Mouse (Mus musculus) embryonic stem cell, embryonic (primary cell): ENCODE data around the gene Pid1.

Experiments used
- CTCF ChIA-PET, 4 experiments: fragments of 300-600 bp in 2 of 4; fragments of 350-600 bp in 2 of 4; sonication (Branson Sonifier 250); formaldehyde crosslinking; loops; one replicate each; lab custom pipeline; 2022; ENCODE audit warnings: inconsistent platforms in 2 of 4; lab: Charles Lee
- POLR2A ChIA-PET, 4 experiments: fragments of 300-600 bp in 2 of 4; fragments of 350-600 bp in 2 of 4; sonication (Branson Sonifier 250); formaldehyde crosslinking; loops; one replicate each; lab custom pipeline; 2022; ENCODE audit warnings: antibody characterized with exemption in 4 of 4, inconsistent platforms in 1 of 4; lab: Charles Lee

The Pid1 gene

DNA sequence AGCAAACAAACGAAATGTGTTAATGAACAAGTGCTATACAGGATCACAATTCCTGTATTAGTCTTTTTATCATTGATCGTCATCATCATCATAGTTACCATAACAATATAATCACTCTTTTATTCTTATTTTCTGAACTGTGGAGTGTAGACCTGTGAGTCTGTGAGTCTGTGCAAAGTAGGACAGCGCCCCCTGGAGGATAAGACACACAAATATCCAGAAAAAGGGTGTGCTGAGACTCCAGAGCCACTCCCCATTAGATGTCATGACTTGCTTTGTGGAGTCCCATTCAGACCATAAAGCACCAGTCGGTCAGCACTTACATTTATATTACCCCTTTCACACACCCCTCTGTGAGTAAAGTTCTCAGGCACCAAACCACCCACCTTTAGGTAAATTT lies 210.0 kb downstream of the Pid1 start:
- POLR2A ChIA-PET, result no interaction called here
- CTCF ChIA-PET, result interaction anchor here in 1 of 4 experiments (0.5 kb wide), 1 partner anchor 1544 kb away, joined by 3 read pairs; no protein-coding TSS in a partner anchor

DNA sequence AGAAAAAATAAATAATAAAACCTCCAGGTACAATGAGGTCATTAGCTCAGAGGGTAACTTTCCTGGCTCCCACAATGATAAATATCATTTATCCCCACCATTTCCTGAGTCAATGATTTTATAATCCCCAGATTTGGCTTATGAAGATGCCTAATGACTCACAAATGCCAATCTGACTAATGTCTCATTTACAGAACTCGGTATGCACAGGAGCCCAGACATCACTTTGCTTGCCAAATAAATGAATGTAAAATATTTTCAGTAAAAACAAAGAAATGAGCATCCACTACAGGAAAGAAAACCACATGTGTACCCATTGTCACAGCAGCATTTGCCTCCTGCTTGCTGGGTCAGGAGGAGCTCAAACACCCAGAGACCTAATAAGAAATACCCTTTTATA lies 222.4 kb downstream of the Pid1 start:
- CTCF ChIA-PET, result no interaction called here
- POLR2A ChIA-PET, result no interaction called here

DNA sequence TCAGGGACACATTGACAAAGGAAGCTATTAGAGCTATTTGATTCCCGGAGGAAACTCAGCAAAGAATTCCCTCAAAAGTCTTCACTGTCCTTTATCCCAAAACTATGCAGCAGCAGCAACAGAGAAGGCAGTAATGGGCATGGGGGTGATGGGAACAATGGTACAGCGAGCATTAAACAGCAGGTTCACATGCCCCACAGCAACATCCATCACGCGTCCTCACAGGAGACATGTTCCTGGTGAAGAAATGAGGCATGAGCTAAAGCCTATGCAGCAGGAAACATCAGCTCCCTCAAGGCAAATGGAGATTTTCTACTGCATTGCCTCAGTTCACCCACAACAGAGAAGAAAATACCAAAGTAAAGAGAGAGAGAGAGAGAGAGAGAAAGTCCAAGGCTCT lies 231.5 kb downstream of the Pid1 start:
- CTCF ChIA-PET, result interaction anchor here in 3 of 4 experiments (0.7 to 1.4 kb wide), 4 partner anchors 10 to 565 kb away, joined by 3 to 6 read pairs (median 3); no protein-coding TSS in a partner anchor
- POLR2A ChIA-PET, result interaction anchor here in 2 of 4 experiments (0.6 kb wide), 2 partner anchors 73 to 759 kb away, joined by 3 to 5 read pairs; no protein-coding TSS in a partner anchor

DNA sequence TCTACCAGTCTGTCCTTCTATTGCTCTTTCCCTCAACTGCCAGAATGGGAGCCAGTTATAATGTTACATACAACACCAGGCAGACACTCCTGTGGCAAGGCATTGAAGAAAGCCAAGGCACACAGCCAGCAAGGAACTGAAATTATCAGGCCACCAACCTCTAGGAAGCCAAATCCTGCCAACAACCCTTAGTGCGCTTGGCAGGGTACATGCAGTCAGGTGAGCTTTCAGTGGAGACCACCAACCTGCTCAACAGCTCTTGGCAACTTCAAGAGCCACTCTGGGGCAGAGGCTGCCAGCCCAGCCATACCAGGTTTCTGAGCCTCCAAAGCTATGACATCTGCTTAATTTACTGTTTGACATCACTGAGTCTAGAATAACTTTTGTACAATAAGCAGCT lies 232.2 kb downstream of the Pid1 start:
- POLR2A ChIA-PET, result interaction anchor here in 2 of 4 experiments (0.5 to 1.1 kb wide), 2 partner anchors 11 to 101 kb away, joined by 3 to 4 read pairs; no protein-coding TSS in a partner anchor
- CTCF ChIA-PET, result interaction anchor here (0.6 to 1.4 kb wide), 5 partner anchors 11 to 747 kb away, joined by 3 to 6 read pairs (median 4); no protein-coding TSS in a partner anchor

DNA sequence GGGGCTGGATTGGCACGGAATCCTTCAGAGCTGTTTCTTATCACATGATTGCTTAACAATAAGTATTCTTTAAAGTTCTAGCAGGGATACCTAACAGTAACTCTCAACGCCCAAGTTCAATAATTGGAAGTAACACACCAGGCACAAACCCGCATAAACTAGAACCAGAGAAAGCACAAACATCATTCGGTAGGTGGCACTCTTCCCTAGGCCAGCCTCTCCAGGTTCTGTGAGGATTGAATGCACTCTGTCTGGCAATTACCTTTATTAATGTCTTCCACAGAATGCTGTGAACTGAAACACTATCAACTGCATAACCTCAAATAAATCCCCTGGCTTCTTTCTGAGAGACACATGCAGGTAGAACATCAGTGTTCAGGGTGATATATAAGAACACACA lies 235.5 kb downstream of the Pid1 start:
- ChIA-PET CTCF (interaction anchor here in 2 of 4 experiments (0.6 to 1.4 kb wide), 2 partner anchors 341 to 1263 kb away, joined by 4 to 6 read pairs; no protein-coding TSS in a partner anchor), POLR2A (interaction anchor here in 1 of 4 experiments (0.6 to 1.2 kb wide), 2 partner anchors 9 to 154 kb away, joined by 3 to 4 read pairs; no protein-coding TSS in a partner anchor)

DNA sequence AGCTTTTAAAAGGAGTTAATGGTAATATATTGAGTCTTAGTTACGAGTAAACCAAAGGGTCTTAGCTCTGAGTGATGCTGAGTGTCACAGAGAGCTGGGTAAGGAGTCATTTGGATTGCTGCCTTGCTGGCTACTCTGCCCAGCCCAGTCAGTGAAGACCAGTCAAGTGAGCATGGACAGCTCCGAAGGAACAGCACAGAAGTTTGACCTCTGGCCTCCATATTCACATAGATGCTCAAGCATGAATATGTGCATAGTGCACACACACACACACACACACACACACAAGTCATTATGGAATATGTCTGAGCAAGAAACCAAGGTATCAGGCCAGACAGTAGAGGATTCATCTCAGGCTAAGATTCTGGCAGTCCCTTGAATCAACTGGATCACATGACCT lies 244.7 kb downstream of the Pid1 start:
- ChIA-PET POLR2A (interaction anchor here in 1 of 4 experiments (1.3 kb wide), 1 partner anchor 9 kb away, joined by 3 read pairs; no protein-coding TSS in a partner anchor), CTCF (interaction anchor here in 2 of 4 experiments (0.5 to 0.6 kb wide), 2 partner anchors 10 to 220 kb away, joined by 3 read pairs; no protein-coding TSS in a partner anchor)

DNA sequence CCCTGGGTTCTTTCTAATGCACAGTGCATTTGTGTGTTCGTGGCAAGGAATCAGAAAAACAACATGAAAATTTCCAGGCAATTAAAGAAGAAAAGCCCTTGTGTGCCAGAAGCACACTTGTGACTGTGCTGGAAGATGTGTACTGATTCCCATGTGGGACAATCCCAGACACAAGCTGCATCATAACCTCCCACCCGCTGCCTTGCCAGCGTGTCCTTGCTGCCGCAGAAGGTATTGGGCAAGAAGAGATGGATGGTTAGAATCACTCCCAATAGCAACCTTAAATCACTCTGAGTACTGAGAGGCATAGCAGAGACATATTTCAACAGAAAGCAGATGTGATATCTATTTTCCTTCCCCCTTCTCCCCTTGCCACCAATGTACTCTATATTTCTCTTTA lies 257.2 kb downstream of the Pid1 start:
- ChIA-PET CTCF (interaction anchor here in 1 of 4 experiments (0.5 kb wide), 1 partner anchor 803 kb away, joined by 3 read pairs; no protein-coding TSS in a partner anchor), POLR2A (no interaction called here)

DNA sequence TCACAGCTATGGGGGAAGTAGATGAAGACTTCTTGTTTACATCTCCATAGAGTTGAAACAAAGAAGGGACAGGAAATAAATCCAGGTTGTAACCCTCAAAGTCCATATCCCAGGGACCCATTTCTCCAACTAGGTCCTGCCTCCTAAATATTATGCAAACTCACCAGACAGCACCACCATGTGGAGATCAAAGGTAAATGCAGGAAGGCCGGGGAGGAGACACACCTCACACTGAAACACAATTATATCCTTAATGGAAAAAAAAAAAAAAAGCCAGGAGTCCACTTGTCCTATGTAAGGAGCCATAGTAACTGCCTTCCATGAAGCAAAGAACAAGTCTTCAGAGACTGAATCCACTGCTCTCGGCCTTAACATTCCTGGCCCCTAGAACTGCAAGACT lies 261.9 kb downstream of the Pid1 start:
- ChIA-PET CTCF (no interaction called here), POLR2A (no interaction called here)

DNA sequence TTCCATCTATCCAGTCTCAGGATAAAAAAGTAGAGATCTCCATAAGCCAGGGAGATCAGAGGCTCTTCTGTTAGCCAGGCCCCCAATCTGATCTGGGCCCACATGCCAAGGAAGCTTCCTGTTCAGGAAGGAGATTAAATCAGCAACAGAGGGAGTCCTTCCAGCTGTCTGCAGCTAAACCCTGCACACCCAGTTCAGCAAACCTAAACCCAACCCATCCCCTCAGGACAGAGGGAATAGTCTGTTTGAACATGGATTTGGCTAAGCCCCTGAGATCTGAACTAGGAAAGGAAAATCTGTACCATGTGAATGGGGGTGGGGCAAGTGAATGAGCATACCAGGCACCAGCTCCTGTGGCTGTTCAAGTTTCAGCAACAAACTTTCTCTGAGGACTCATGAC lies 266.6 kb downstream of the Pid1 start:
- ChIA-PET CTCF (no interaction called here), POLR2A (no interaction called here)

DNA sequence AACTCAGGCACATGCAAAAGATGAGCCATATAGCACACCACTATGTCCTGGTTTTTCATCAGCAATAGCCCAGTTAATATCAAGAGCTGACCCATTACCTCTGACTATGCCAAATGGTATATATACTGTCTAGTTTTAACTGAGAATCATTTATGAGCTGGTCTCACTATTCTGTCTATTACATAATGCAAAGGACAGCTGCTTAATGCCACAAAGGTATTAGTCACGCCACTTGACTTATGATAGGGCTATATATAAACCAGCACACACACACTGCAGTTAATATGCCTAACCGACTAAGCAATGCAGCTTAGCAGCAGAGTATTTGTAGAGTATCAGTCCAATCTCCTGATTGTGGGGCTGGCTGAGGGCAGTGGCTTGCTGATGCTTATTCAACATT lies 270.7 kb downstream of the Pid1 start:
- POLR2A ChIA-PET, result no interaction called here
- CTCF ChIA-PET, result no interaction called here

DNA sequence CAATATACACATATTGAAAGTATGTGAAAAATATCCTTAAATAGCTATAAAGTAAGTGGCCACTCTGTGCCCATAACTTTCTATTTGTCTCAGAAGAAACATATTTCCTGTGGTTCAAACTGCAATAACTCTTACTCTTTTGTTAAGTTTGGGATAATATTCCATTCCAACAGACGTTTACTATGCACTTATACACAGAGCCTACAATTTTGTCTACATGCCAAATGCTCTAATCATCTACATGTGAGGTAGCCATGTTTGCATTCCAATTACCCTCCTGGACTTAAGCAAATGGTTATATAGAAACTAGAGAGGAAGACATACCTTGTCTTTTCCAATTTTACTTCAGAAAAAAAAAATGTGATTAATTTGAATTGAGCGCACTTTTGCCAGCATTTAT lies 274.3 kb downstream of the Pid1 start:
- ChIA-PET POLR2A (no interaction called here), CTCF (no interaction called here)

DNA sequence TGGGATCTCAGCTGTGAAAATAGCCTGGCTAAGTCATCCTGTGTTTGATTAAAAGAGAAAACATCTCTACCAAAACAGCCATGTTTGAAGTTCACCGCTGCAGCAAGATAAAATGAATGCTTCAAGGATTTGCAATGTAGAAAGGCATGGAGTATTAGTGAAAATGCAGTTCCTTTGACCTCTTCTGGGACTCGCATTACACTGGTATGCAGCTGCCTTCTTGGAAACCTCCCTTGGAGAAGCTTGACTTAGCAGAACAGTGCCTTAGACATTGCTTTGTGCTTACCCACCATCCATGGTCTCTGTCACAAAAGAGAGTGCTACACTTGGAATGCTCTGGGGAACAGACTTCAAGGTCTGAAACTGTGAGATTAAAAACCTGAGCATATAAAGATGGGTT lies 276.0 kb downstream of the Pid1 start:
- ChIA-PET POLR2A (no interaction called here), CTCF (no interaction called here)

DNA sequence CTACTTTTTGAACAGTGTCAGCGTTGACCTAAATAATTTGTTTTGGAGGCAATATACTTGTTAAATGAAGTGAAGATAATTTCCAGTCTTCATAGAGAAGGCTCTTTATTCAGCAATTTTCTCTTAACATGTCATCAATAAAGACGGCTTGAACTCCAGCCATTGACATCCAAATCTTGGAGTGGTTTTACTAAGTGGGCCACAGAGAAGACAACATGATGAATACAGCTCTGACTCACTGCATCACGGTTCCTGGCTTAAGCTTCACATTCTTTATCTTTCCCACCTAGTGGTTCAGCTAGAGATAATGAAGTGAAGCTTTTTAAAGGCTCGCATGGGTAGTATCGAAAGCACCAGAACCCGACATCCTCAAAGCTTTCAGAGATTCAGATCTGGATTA lies 276.7 kb downstream of the Pid1 start:
- CTCF ChIA-PET, result no interaction called here
- POLR2A ChIA-PET, result no interaction called here

DNA sequence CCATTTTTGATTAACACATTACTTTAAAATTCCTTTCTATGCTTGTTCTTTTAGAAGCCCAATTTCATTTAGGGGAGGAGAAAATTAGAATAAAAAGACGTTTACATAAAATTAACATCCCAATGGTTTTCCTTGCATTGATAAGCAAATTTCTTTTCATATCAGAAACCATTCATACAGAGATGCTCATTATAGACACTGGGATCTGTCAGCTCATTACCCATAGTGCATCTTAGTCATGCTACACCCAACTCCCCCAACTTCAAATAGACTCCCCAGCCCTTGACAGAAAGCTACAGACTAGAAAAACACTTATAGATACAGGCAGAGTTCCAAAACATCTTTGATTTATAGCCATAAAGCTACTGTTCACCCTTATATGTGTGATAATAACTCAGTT lies 277.5 kb downstream of the Pid1 start:
- POLR2A ChIA-PET, result interaction anchor here in 1 of 4 experiments (0.6 kb wide), 1 partner anchor 119 kb away, joined by 5 read pairs; no protein-coding TSS in a partner anchor
- CTCF ChIA-PET, result no interaction called here

DNA sequence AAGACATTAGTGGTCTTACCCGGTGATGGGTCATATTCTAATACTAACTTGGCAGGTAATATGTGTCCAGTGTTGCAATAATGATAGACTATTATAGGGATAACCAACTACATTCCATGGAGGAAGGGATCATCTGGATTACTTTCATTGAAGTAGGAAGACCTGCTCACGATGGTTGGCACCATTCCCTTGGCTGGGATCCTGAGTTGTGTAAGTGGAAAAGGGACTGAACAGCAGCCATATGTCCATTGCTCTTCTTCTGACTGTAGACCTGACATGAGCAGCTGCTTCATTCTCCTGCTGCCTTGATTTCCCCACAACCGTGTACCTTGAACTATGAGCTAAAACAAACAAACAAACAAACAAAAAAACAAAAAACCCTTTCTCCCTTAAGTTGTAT lies 278.6 kb downstream of the Pid1 start:
- POLR2A ChIA-PET, result no interaction called here

DNA sequence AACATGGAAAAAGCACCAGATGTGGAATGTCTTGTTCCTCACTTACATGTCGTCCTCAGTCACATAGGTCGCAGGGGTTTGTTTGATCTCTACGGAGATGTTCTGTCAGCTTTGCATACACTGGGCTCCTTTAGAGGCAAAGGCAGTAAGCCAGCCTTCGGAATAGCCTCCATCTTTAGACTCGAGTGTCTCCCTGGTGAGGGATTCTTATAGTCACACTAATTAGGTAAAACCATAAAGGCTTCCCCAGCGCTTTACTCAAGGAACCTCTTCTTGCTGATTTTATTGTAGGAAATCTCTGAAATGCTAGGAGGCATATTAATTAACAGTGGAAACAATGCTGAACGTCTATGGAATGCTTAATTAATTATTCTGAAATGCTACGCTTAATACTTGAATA lies 284.4 kb downstream of the Pid1 start:
- ChIA-PET POLR2A (no interaction called here), CTCF (no interaction called here)

More for the DNA sequence above, 278.6 kb downstream of the Pid1 start:
- CTCF ChIA-PET, result no interaction called here

DNA sequence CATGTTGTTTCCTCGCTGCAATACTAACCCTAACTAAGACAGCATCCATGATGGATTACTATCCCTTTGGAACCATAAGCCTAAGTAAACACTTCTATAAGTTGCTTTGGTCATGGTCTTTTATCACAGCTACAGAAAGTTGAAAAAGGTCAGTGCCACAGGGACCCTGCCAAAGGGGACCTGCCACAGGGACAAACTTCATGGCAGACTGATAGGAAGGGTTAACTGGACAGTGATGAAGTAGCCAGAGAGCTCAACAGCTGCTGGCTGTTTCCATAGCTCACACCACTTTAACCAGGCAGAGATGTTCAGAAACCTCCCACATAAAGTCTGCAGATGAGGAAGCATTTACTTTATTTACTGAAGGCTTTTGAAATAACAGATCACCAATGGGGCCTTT lies 287.0 kb downstream of the Pid1 start:
- POLR2A ChIA-PET, result no interaction called here
- CTCF ChIA-PET, result no interaction called here

DNA sequence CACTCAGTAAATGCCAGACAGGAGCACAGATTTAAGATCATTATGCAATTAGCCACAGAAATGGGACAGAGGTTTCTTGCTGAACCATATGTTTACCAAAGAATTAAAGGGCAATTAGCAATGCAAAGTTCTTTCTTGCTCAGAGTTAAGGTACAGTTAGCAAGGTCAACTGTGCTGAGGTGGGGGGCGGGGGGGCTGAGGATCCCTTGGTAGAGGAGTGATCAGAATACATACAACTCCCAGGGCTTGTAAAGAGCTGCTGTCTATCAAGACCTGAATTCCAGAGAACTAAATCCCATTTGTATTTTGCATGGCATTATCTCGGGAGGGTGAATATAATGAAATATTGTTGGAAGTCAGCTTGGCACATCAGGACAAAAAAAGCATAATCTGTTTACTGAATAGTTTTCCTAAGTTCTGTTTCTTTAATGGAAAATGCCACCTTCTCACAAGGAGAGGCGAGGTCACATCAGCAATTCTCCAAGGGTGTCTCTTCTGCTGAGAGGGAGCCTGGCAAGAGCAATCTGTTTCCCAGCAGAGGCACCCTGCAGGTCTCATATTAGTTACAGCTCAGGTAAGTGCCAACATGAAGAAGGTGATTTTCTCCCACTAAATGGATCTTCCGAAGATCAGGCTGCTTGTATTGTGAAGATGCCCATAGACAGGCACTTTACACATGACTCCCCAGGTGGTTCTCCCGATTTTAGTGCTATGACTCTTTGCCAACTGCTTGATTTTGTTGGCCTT lies 306.9 kb downstream of the Pid1 start:
- CTCF ChIA-PET, result no interaction called here
- POLR2A ChIA-PET, result no interaction called here

DNA sequence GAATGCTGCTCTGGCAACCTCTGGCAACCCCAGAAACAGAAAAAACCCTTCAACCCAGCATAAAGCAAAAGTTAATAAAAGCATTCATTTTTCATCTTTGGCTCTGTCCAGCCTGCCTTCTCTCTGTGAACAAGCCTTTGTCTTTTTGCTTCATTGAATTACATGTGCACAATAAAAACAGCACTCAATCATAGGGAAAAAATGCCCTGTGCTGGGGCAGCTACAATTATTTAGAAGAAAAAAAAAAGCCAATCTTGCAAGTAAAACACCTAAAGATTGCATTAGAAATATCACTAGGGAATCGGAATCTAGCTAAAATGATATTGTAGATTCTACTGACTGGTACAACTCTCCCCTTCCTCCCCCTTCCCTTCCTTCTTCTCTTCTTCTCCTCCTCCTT lies 307.7 kb downstream of the Pid1 start:
- POLR2A ChIA-PET, result no interaction called here
- CTCF ChIA-PET, result no interaction called here

DNA sequence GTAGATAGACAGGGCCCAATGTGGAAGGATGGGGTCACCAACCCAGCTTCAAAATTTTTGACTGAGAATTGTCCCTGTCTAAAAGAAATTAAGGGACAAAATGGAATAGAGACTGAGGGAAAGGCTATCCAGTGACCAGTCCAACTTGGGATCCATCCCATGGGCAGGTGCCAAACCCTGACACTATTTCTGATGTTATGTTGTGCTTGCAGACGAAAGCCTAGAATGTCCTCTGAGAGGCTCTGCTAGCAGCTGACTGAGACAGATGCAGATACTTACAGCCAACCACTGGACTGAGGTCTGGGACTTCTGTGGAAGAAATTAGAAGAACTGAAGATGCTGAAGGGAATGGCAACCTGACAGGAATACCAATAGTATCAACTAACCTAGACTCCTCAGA lies 338.2 kb downstream of the Pid1 start:
- ChIA-PET CTCF (no interaction called here), POLR2A (no interaction called here)
